Mouse (Mus musculus) lung, embryonic 16.5 days (tissue): ENCODE measurements around the gene Dzank1. TPM values are rescaled to one million over a fixed set of nuclear protein-coding genes. Genes with fewer than 3 reads are reported as not detected.

ENCODE experiments used
- ATAC-seq: fragments of 200-750 bp; cut with Nextera tagmentation; 2 replicates; pipeline ENCODE4 v1.8.0; 2017; ENCODE audit warnings: low read depth, mild to moderate bottlenecking, moderate library complexity
- H3K27ac ChIP-seq: fragments of 300-500 bp; sonication (generic); 2 replicates; pipeline ENCODE4 v1.5.1; 2014; ENCODE audit warnings: mild to moderate bottlenecking, control low read depth, low read length
- H3K27me3 ChIP-seq: fragments of 300-500 bp; sonication (generic); 2 replicates; pipeline ENCODE4 v1.6.1; 2014; ENCODE audit warnings: low read depth, low read length, mixed read lengths; ENCODE audit not compliant: control insufficient read depth, insufficient read depth
- H3K36me3 ChIP-seq: fragments of 300-500 bp; sonication (generic); 2 replicates; pipeline ENCODE4 v1.6.1; 2014; ENCODE audit warnings: low read length; ENCODE audit not compliant: control insufficient read depth, insufficient read depth
- H3K4me1 ChIP-seq: fragments of 300-500 bp; sonication (generic); replicated peaks from 2 replicates; pipeline ENCODE4 v1.6.1; 2014; ENCODE audit warnings: low read length, mixed read lengths; ENCODE audit not compliant: control insufficient read depth, insufficient read depth
- H3K4me2 ChIP-seq: fragments of 300-500 bp; sonication (generic); 2 replicates; pipeline ENCODE4 v1.6.1; 2014; ENCODE audit warnings: low read depth, low read length, control low read depth
- H3K4me3 ChIP-seq: fragments of 300-500 bp; sonication (generic); 2 replicates; pipeline ENCODE4 v1.5.1; 2014; ENCODE audit warnings: mild to moderate bottlenecking, low read length, control low read depth
- H3K9ac ChIP-seq: fragments of 300-500 bp; sonication (generic); 2 replicates; pipeline ENCODE4 v1.6.1; 2014; ENCODE audit warnings: low read length, control low read depth
- H3K9me3 ChIP-seq: fragments of 300-500 bp; sonication (generic); 2 replicates; pipeline ENCODE4 v1.6.1; 2016; ENCODE audit warnings: low read length; ENCODE audit not compliant: control insufficient read depth
- whole genome bisulfite sequencing: fragments of 180-500 bp; shearing (Covaris S2); extraction: QIAGEN DNeasy Blood & Tissue Kit; methylation state at CpG from one replicate; pipeline ENCODE4 v1.1.7; 2014; 5-methylcytosine and 5-hydroxymethylcytosine counted together
- polyA plus RNA-seq: library from polyadenylated mRNA; unstranded; fragments of >200 nt; fragmentation: Nextera tagmentation; extraction: Ambion mirVana; gene quantifications from 2 replicates; pipeline ENCODE4 v1.2.1, GENCODE M21; 2015

Dzank1 gene
- polyA plus RNA-seq, 1 experiment from 2014 or later = 2.1 TPM

DNA sequence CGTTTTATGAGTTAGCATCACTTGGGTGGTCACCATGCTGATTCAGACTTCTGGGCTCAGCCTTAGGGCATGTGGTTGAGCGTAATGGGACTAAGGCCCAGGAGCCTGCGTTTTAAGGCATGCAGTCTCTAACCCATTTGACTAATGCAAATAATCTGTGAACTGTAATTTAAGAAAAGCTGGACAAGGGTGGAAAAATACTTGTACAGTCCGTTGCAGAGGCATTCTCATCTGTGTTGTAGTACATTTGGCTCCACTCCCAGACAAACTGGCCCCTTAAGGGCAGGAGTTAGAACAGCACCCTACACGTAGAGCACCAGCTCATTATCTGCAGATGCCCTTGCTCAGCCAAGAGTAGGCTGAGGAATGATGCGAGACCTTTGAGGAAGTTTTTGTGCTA lies 17.4 kb upstream of the Dzank1 start:
- H3K4me2 ChIP-seq = no peak overlapping the region

DNA sequence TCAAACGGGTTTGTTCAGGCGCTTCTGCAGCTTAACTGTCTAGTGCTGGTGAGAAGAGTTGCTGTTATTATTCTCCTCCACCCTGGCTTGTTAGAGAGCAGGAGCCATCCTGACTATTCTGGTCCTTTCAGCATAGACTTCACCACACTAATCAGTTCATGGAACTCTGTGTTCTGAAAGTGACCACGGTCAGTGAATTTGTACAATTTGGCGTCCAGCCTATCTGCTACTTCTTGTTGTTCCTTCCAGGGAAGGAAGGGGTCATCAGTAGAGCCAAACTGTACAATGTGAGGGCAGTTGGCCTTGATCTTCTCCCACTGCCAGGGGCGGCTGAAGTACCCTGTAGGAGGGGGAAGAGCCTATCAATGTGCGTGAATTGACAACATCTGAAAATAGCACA lies 16.5 kb upstream of the Dzank1 start:
- H3K36me3 ChIP-seq = peaks cover 31% of the 10 kb centered on the region
- no peaks in the 10 kb centered on the region for H3K27me3 ChIP-seq
- H3K4me3 ChIP-seq = no peak overlapping the region
- no peaks in the 10 kb centered on the region for H3K4me1 ChIP-seq
- no peak overlapping the region for H3K4me2 ChIP-seq
- ATAC-seq = no peak
- WGBS = 85% methylated on average over 6 of the region's 6 CpGs
- no peak overlapping the region for H3K9ac ChIP-seq
- no peak overlapping the region for H3K27ac ChIP-seq
- H3K9me3 ChIP-seq = no peaks in the 10 kb centered on the region

More for the DNA sequence above, 17.4 kb upstream of the Dzank1 start:
- H3K4me3 ChIP-seq = no peak overlapping the region
- no peak overlapping the region for H3K9ac ChIP-seq
- H3K36me3 ChIP-seq = peaks cover 24% of the 10 kb centered on the region
- 58% methylated on average over 6 of the region's 6 CpGs for WGBS
- ATAC-seq = peak; percentile 87
- H3K9me3 ChIP-seq = no peaks in the 10 kb centered on the region
- no peaks in the 10 kb centered on the region for H3K27me3 ChIP-seq
- peak overlapping the region; percentile 40; the same call in 1 of the 2 replicates for H3K27ac ChIP-seq
- no peaks in the 10 kb centered on the region; the same call in 1 of the 2 replicates for H3K4me1 ChIP-seq

DNA sequence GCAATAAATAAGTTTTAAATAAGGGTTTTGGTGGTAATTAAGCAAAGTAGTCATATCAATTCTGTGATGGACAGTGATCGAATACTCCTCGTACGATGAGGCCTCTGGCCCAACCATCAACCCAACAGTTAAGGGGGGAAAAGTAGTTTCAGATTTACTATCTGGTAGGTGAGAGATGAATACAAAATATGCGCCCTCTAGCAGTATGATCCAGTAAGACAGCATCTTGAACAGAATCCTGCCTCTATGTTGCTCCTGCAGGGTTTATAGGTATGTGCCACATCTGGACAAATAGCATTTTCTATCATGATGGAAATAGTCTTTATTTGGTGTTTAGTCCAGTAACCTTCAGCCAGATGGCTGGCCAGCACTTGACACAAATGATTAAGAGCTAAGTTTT lies 14.0 kb upstream of the Dzank1 start:
- H3K4me3 ChIP-seq = no peak overlapping the region
- 84% methylated on average over 4 of the region's 4 CpGs for WGBS
- H3K4me1 ChIP-seq = no peaks in the 10 kb centered on the region
- H3K27me3 ChIP-seq = no peaks in the 10 kb centered on the region
- peaks cover 44% of the 10 kb centered on the region for H3K36me3 ChIP-seq
- H3K9ac ChIP-seq = no peak overlapping the region
- no peaks in the 10 kb centered on the region for H3K9me3 ChIP-seq
- no peak overlapping the region for H3K27ac ChIP-seq
- no peak overlapping the region for H3K4me2 ChIP-seq
- no peak for ATAC-seq

DNA sequence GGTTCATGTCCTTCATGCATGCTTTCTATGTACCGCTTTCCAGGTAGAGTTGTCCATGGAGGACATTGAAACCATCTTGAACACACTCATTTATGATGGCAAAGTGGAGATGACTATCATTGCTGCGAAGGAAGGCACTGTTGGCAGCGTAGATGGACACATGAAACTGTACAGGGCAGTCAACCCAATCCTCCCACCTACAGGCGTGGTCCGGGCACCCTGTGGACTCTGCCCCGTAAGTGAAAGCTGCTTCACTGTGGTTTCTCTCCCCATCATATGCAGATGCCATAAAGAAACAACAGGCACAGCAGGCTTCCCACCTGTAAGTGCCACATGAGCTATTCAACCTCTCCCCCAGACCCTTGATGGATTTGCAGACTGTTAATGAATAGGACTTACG lies 9.9 kb upstream of the Dzank1 start:
- 94% methylated on average over 7 of the region's 7 CpGs for WGBS
- H3K9ac ChIP-seq = no peak overlapping the region
- no peak for ATAC-seq
- no peak overlapping the region for H3K27ac ChIP-seq
- H3K9me3 ChIP-seq = peaks cover 2% of the 10 kb centered on the region; the same call in 1 of the 2 replicates
- H3K4me3 ChIP-seq = no peak overlapping the region
- peaks cover 64% of the 10 kb centered on the region for H3K36me3 ChIP-seq
- no peak overlapping the region for H3K4me2 ChIP-seq
- H3K27me3 ChIP-seq = no peaks in the 10 kb centered on the region
- no peaks in the 10 kb centered on the region for H3K4me1 ChIP-seq

DNA sequence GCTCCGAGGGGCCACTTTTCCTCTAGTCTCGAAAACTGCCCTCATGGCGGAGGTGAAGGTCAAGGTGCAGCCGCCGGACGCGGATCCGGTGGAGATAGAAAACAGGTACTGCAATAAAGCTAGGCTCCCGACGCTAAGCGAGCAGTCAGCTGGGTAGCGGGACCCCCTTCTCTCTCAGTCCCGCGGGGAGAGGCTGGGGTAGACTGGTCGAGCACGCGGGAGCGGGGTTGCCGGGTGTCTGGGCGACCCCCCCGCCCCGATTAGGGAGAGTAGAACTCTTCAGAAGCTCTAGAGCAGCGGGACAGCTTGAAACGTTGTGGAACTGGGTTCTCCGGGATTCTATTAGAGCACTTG lies 584 bp upstream of the Dzank1 start:
- Histone ChIP-seq H3K4me1 (peaks cover 11% of the 10 kb centered on the region), H3K4me2 (peak overlapping the region; percentile 93), H3K9ac (peak overlapping the region; percentile 95), H3K4me3 (peak overlapping the region; percentile 99), H3K27me3 (no peaks in the 10 kb centered on the region; the same call in 1 of the 2 replicates), H3K9me3 (no peaks in the 10 kb centered on the region), H3K27ac (peak overlapping the region; percentile 86), H3K36me3 (peaks cover 7% of the 10 kb centered on the region)
- peak; percentile 44 for ATAC-seq
- 0% methylated on average over 25 of the region's 25 CpGs for WGBS

DNA sequence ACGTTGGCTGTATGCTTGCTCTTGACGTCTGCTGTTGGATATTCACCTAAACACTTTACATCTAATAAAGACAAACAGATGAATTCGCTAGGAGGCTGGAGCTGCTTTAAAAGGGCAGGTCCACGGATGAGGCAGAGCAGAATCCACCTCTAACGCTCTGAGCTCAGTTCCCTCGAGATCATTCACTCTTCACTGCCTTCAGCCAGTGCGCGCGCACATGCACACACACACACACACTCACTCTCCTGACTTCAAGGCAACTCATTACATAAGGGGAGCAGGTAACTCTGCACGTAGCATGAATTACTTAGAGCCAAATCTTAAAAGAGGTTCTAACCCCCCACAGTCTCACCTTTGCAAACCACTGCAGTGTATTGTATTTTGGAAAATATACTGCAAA lies 1.4 kb downstream of the Dzank1 start:
- H3K9ac ChIP-seq = no peak overlapping the region
- no peak overlapping the region for H3K27ac ChIP-seq
- no peaks in the 10 kb centered on the region for H3K9me3 ChIP-seq
- H3K36me3 ChIP-seq = no peaks in the 10 kb centered on the region
- H3K27me3 ChIP-seq = no peaks in the 10 kb centered on the region; the same call in 1 of the 2 replicates
- ATAC-seq = no peak
- H3K4me1 ChIP-seq = peaks cover 11% of the 10 kb centered on the region
- H3K4me2 ChIP-seq = no peak overlapping the region
- no peak overlapping the region for H3K4me3 ChIP-seq
- 58% methylated on average over 10 of the region's 10 CpGs for WGBS

DNA sequence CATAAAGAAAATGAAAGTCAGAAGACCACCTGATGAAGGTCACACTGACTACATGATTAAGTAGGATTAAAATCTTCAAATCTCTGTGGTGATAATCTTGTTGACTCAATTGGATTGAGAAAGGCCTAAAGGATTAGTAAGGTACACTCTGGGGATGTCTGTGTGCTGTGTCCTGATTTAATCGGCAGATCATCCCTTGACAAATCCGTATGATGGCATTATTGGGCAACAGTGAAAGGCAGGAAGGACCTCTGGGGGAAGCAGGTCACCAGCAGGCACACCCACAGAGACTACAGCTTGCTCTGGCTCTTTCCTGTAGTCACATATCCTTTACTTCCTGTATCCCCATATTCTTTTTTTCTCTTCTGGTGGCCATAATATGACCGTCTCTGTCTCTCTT lies 7.4 kb downstream of the Dzank1 start:
- Histone ChIP-seq H3K9me3 (no peaks in the 10 kb centered on the region), H3K9ac (no peak overlapping the region), H3K27me3 (no peaks in the 10 kb centered on the region), H3K27ac (no peak overlapping the region), H3K4me1 (no peaks in the 10 kb centered on the region), H3K36me3 (no peaks in the 10 kb centered on the region), H3K4me2 (no peak overlapping the region), H3K4me3 (no peak overlapping the region)
- WGBS = 64% methylated on average over 3 of the region's 3 CpGs
- ATAC-seq = no peak

DNA sequence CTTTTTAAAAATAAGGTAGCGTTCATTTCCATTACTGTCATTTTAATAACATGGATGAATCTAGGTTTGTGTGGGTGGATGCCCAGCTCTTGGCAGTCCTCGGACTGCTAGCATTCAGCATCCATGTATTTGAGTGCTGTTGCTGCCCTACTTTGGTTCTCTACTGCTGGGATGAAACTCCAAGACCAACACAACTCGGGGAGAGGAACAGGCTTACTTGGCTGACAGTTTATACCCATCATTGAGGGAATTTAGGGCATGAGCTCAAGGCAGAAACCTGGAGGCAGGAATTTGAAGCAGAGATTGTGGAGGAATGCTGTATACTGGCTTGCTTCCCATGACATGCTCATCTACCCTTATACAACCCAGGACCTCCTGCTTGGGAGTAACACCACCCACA lies 12.6 kb downstream of the Dzank1 start:
- no peak overlapping the region for H3K4me3 ChIP-seq
- H3K4me2 ChIP-seq = no peak overlapping the region
- H3K36me3 ChIP-seq = no peaks in the 10 kb centered on the region
- H3K9me3 ChIP-seq = no peaks in the 10 kb centered on the region
- no peaks in the 10 kb centered on the region for H3K4me1 ChIP-seq
- ATAC-seq = no peak
- no peak overlapping the region for H3K9ac ChIP-seq
- WGBS = 81% methylated on average over 3 of the region's 3 CpGs
- no peak overlapping the region for H3K27ac ChIP-seq
- no peaks in the 10 kb centered on the region for H3K27me3 ChIP-seq

DNA sequence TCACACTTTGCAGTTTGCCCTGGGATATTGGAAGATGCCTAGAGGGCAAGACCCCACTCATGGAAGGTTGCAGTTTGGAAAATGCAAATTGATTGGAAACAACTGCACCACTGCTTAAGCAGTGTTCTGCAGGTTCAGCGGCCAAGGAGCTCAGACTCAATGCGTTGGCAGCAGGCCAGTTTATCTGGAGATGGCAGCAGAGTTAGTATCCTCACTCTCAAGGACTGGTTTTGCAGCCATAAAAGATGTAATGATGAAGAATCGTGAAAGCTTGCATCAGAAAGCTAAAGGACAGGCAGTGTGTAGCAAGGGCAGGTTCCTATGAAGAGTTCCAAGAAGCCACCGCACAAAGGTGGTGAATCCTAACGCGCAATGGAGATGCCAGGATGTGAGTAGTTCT lies 25.1 kb downstream of the Dzank1 start:
- H3K4me2 ChIP-seq = no peak overlapping the region
- no peak overlapping the region for H3K27ac ChIP-seq
- no peaks in the 10 kb centered on the region for H3K9me3 ChIP-seq
- H3K9ac ChIP-seq = no peak overlapping the region
- ATAC-seq = no peak
- no peaks in the 10 kb centered on the region for H3K4me1 ChIP-seq
- no peaks in the 10 kb centered on the region for H3K27me3 ChIP-seq
- no peaks in the 10 kb centered on the region for H3K36me3 ChIP-seq
- no peak overlapping the region for H3K4me3 ChIP-seq
- WGBS = 76% methylated on average over 6 of the region's 6 CpGs

DNA sequence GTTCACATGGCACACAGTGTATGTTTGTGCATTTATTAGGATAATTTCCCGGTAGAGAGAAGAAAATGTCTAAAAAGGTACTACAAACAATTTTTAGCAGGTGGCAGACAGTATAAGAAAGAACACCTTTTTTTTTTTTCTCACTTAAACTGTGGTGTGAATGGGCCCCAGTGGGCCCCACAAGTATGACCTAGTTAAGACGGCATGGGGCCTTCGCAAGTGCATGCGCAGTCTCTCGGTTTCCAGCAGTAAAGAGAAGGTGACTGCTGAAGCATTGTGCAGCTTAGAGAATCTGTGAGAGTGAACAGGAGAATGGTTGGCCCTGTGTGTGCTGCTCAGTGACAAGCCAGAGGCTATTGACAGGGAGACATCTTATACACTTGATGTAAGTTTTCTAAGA lies 37.9 kb downstream of the Dzank1 start:
- H3K27ac ChIP-seq = no peak overlapping the region
- no peaks in the 10 kb centered on the region for H3K36me3 ChIP-seq
- no peak overlapping the region for H3K9ac ChIP-seq
- no peaks in the 10 kb centered on the region for H3K4me1 ChIP-seq
- no peaks in the 10 kb centered on the region for H3K9me3 ChIP-seq
- H3K4me2 ChIP-seq = no peak overlapping the region
- no peaks in the 10 kb centered on the region for H3K27me3 ChIP-seq
- no peak for ATAC-seq
- H3K4me3 ChIP-seq = no peak overlapping the region
- 84% methylated on average over 5 of the region's 5 CpGs for WGBS
